Mouse (Mus musculus): ENCODE measurements around the gene Olfr1351. TPM values are rescaled to one million over a fixed set of nuclear protein-coding genes. Genes with fewer than 3 reads are reported as not detected.
"Not testable (repeated sequence)": the region's sequence is repeated elsewhere in the genome, so short reads cannot be mapped to it uniquely, and the experiment has no call there.

Olfr1351 gene
- not detected in 2 replicates for polyA plus RNA-seq (2015; fragmentation: Nextera tagmentation; extraction: Ambion mirVana)

DNA sequence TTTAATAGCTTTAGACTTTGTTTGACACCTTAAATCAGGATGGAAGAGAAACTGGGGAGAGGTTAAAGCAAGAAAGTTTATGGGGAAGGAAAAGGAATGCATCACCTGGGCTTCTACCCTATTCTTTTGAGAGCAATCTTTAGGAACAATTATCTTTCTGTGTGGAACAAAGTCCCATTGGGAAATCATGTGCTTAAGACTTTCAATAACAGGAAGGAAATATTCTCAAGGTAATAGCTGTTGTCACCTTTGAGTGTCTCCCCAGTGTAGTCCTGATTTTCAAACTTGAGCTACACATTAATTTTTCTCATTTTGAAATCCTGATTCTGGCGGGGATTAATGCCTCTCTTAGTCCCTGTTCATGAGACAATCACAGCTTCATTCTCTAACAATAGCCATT lies at the start of gene Olfr1351:
Gene Olfr1351 (plus strand): TSS at position 301 of the 400 bp plus-strand sequence.
- H3K36me3 ChIP-seq: no peaks in the 10 kb centered on the region
- H3K4me2 ChIP-seq: no peak within 1 kb of the TSS
- H3K4me3 ChIP-seq: no peak within 1 kb of the TSS
- no peak within 1 kb of the TSS for H3K27ac ChIP-seq (replicated peaks)
- H3K4me1 ChIP-seq (replicated peaks): no peaks in the 10 kb centered on the region
- ATAC-seq (ENCODE audit: low read depth): no peak
- H3K9ac ChIP-seq: no peak within 1 kb of the TSS
- H3K9me3 ChIP-seq: no peaks in the 10 kb centered on the region
- WGBS: 86% methylated on average over 1 of the region's 1 CpGs
- H3K27me3 ChIP-seq: no peaks in the 10 kb centered on the region

DNA sequence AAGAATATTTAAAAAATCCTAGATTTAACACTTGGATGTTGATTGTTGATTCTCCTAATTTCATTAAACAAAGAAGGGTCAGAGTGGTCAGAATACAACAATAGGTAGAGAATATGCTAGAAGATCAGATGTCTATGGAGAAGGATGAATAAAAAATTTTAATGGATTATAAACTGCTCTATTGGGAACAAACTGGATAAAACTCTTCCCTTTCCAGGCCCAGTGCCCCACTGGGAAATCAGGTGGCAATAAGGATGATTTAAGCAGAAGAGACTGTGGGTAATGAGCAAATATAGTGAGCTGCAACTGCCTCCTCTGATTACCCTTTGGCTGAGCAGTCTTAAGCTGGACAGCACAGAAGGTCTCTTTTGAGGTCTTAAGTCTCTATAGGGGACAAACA lies 49.3 kb upstream of the Olfr1351 start, which contains the start of gene Olfr1353:
Gene Olfr1353 (plus strand): TSS at position 301 of the 400 bp plus-strand sequence.
- H3K27me3 ChIP-seq; H3K4me2 ChIP-seq; H3K4me1 ChIP-seq (replicated peaks); H3K4me3 ChIP-seq; H3K27ac ChIP-seq (replicated peaks); H3K36me3 ChIP-seq; H3K9me3 ChIP-seq; H3K9ac ChIP-seq; ATAC-seq (ENCODE audit: low read depth): not testable (repeated sequence)

DNA sequence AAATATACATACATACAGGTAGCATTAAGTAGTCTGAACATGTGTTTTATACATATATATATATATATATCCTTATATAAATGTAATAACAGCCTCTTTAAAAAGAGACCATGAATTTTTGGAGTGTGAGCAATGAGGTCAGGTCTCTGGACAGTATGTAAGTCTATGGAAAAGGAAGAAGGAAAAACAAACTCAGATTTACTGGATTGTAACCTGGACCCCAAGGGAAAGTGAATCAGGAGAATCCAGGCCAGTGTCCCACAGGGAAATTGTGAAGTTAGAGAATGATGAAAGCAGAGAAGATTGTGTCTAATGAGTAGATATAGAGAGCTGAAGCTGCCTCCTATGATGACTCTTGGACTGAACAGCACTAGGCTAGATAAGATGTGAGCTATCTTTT lies 31.5 kb upstream of the Olfr1351 start, which contains the start of gene Olfr1352:
Gene Olfr1352 (plus strand): TSS at position 301 of the 400 bp plus-strand sequence.
- no peaks in the 10 kb centered on the region for H3K27me3 ChIP-seq
- no peaks in the 10 kb centered on the region for H3K9me3 ChIP-seq
- H3K9ac ChIP-seq: no peak within 1 kb of the TSS
- no peak within 1 kb of the TSS for H3K4me3 ChIP-seq
- no peak within 1 kb of the TSS for H3K4me2 ChIP-seq
- no peaks in the 10 kb centered on the region for H3K4me1 ChIP-seq (replicated peaks)
- ATAC-seq (ENCODE audit: low read depth): no peak
- H3K36me3 ChIP-seq: no peaks in the 10 kb centered on the region
- no peak within 1 kb of the TSS for H3K27ac ChIP-seq (replicated peaks)

DNA sequence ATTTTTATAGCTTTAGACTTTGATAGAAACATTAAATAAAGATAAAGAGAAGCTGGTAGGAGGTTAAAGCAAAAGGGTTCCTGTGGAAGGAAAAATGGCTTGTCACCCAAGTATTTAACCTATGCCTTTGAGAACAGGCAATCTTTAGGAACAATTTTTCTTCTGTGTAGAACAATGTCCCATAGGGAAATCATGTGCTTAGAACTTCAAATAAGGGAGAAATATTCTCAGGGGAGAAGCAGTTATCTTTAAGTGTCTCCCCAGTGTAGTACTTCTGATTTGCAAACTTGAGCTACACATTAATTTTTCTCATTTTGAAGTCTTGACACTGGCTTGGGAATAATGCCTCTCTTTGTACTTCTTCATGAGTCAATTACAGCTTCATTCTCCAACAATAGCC lies 16.2 kb downstream of the Olfr1351 start, which contains the start of gene Olfr57:
Gene Olfr57 (plus strand): TSS at position 301 of the 400 bp plus-strand sequence.
- Histone ChIP-seq H3K36me3 (no peaks in the 10 kb centered on the region), H3K27ac (replicated peaks) (no peak within 1 kb of the TSS), H3K27me3 (no peaks in the 10 kb centered on the region), H3K4me1 (replicated peaks) (no peaks in the 10 kb centered on the region), H3K4me3 (no peak within 1 kb of the TSS), H3K4me2 (no peak within 1 kb of the TSS), H3K9ac (no peak within 1 kb of the TSS), H3K9me3 (no peaks in the 10 kb centered on the region)
- no peak for ATAC-seq (ENCODE audit: low read depth)

DNA sequence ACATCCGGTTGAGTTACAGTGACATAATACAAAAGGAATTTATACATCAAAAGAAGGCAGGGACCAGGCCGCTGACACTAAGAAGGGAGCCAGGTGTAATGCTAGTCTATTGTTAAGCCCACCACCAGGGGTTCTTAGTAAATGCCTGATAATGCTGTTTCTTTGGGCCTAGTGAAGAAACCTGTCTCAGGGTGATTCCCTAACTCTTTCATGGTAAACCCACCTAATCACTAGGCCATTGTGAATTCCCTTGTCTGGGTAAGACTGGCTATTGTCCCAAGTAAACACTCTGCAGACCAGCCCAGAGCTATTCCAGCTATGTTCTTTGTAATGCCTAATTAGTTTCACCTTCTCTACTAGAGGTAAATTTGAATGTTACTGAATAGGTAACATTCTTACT lies 30.2 kb downstream of the Olfr1351 start:
- H3K9me3 ChIP-seq: peaks cover 37% of the 10 kb centered on the region
- not testable (repeated sequence) for H3K27me3 ChIP-seq; H3K36me3 ChIP-seq; ATAC-seq (ENCODE audit: low read depth); H3K27ac ChIP-seq (replicated peaks); H3K4me2 ChIP-seq; H3K4me1 ChIP-seq (replicated peaks); H3K4me3 ChIP-seq; H3K9ac ChIP-seq
- WGBS: 90% methylated on average over 2 of the region's 2 CpGs

DNA sequence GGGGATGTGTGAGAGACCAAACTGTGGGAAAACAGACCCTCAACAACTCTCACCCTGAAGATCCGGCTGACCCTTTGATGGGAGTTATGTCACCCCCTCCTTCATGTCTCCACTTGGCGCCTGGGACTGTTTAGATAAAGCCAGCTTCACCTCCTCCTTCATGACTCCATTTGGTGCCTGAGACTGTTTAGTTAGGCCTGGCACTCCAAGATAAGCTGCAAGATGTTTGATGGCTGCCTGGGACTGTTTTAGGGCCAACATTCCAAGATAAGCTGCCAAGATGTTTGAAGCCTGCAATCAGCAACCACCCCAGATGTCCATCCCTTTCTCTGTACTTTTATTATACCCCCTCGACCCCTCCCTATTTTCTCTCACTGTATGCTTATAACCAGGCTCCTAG lies 45.1 kb downstream of the Olfr1351 start:
- H3K27ac ChIP-seq (replicated peaks); H3K9ac ChIP-seq; ATAC-seq (ENCODE audit: low read depth); H3K4me1 ChIP-seq (replicated peaks); H3K27me3 ChIP-seq; H3K4me2 ChIP-seq; H3K4me3 ChIP-seq: not testable (repeated sequence)
- WGBS: 86% methylated on average over 3 of the region's 3 CpGs
- Histone ChIP-seq H3K9me3 (peaks cover 41% of the 10 kb centered on the region), H3K36me3 (peaks cover 70% of the 10 kb centered on the region)

Other genes with a start within 250 kb of the Olfr1351 start
- gene Slc1a6, start 232.0 kb upstream of the Olfr1351 start, polyA plus RNA-seq (2015; fragmentation: Nextera tagmentation; extraction: Ambion mirVana): 7.2 and 7.8 TPM in 2 replicates
- not detected in 2 replicates for gene Olfr1356, start 160.3 kb upstream of the Olfr1351 start, polyA plus RNA-seq (2015; fragmentation: Nextera tagmentation; extraction: Ambion mirVana)
- not detected in 2 replicates for gene Olfr1355, start 136.9 kb upstream of the Olfr1351 start, polyA plus RNA-seq (2015; fragmentation: Nextera tagmentation; extraction: Ambion mirVana)
- not detected in 2 replicates for gene Olfr1354, start 99.3 kb upstream of the Olfr1351 start, polyA plus RNA-seq (2015; fragmentation: Nextera tagmentation; extraction: Ambion mirVana)
- gene Olfr8, start 61.8 kb upstream of the Olfr1351 start, polyA plus RNA-seq (2015; fragmentation: Nextera tagmentation; extraction: Ambion mirVana): not detected in 2 replicates
- not detected in 2 replicates for gene Olfr1353, start 49.2 kb upstream of the Olfr1351 start, polyA plus RNA-seq (2015; fragmentation: Nextera tagmentation; extraction: Ambion mirVana)
- gene Olfr1352, start 31.4 kb upstream of the Olfr1351 start, polyA plus RNA-seq (2015; fragmentation: Nextera tagmentation; extraction: Ambion mirVana): not detected in 2 replicates
- gene Olfr57, start 16.3 kb downstream of the Olfr1351 start, polyA plus RNA-seq (2015; fragmentation: Nextera tagmentation; extraction: Ambion mirVana): 0.31 and 0.54 TPM in 2 replicates
- 47.0 and 51.2 TPM in 2 replicates for gene 2610008E11Rik, start 85.1 kb downstream of the Olfr1351 start, polyA plus RNA-seq (2015; fragmentation: Nextera tagmentation; extraction: Ambion mirVana)
- gene Vmn2r80, start 136.3 kb downstream of the Olfr1351 start, polyA plus RNA-seq (2015; fragmentation: Nextera tagmentation; extraction: Ambion mirVana): not detected in 2 replicates
- not detected in 2 replicates for gene Vmn2r81, start 235.2 kb downstream of the Olfr1351 start, polyA plus RNA-seq (2015; fragmentation: Nextera tagmentation; extraction: Ambion mirVana)